Mouse (Mus musculus) heart, embryonic 12.5 days (tissue): Measurements from ENCODE around the gene Frem1. TPM values are rescaled to one million over a fixed set of nuclear protein-coding genes. Genes with fewer than 3 reads are reported as not detected.

Experiments
- ATAC-seq: fragments of 200-750 bp; cut with Nextera tagmentation; 2 replicates; pipeline ENCODE4 v1.8.0; 2017; ENCODE audit warnings: moderate TSS enrichment, moderate library complexity; ENCODE audit not compliant: insufficient number of reproducible peaks, low FRiP score
- H3K27ac ChIP-seq: fragments of 300-500 bp; sonication (generic); 2 replicates; pipeline ENCODE4 v1.5.1; 2016; ENCODE audit warnings: mild to moderate bottlenecking, moderate library complexity; ENCODE audit not compliant: poor library complexity, severe bottlenecking
- H3K27me3 ChIP-seq: fragments of 300-500 bp; sonication (generic); replicated peaks from 2 replicates; pipeline ENCODE4 v1.6.1; 2016; ENCODE audit warnings: mild to moderate bottlenecking, moderate library complexity
- H3K36me3 ChIP-seq: fragments of 300-500 bp; sonication (generic); 2 replicates; pipeline ENCODE4 v1.6.1; 2016; ENCODE audit warnings: mild to moderate bottlenecking, moderate library complexity
- H3K4me1 ChIP-seq: fragments of 300-500 bp; sonication (generic); replicated peaks from 2 replicates; pipeline ENCODE4 v1.6.1; 2016; ENCODE audit warnings: mild to moderate bottlenecking
- H3K4me2 ChIP-seq: fragments of 300-500 bp; sonication (generic); 2 replicates; pipeline ENCODE4 v1.6.1; 2016; ENCODE audit warnings: mild to moderate bottlenecking, moderate library complexity
- H3K4me3 ChIP-seq: fragments of 300-500 bp; sonication (generic); 2 replicates; pipeline ENCODE4 v1.5.1; 2016; ENCODE audit warnings: mild to moderate bottlenecking
- H3K9ac ChIP-seq: fragments of 300-500 bp; sonication (generic); 2 replicates; pipeline ENCODE4 v1.6.1; 2016; ENCODE audit warnings: mild to moderate bottlenecking, moderate library complexity
- H3K9me3 ChIP-seq: fragments of 300-500 bp; sonication (generic); replicated peaks from 2 replicates; pipeline ENCODE4 v1.6.1; 2016; ENCODE audit warnings: mild to moderate bottlenecking, moderate library complexity
- WGBS: fragments of 180-500 bp; shearing (Covaris S2); methylation state at CpG from one replicate; pipeline ENCODE4 v1.1.7; 2016; 5-methylcytosine and 5-hydroxymethylcytosine counted together
- polyA plus RNA-seq: library from polyadenylated mRNA; unstranded; fragments of >200 nt; fragmentation: Nextera tagmentation; extraction: Ambion mirVana; gene quantifications from 2 replicates; pipeline ENCODE4 v1.2.1, GENCODE M21; 2016

Frem1 gene
- polyA plus RNA-seq, 1 experiment from 2014 or later = 8.3 TPM

DNA sequence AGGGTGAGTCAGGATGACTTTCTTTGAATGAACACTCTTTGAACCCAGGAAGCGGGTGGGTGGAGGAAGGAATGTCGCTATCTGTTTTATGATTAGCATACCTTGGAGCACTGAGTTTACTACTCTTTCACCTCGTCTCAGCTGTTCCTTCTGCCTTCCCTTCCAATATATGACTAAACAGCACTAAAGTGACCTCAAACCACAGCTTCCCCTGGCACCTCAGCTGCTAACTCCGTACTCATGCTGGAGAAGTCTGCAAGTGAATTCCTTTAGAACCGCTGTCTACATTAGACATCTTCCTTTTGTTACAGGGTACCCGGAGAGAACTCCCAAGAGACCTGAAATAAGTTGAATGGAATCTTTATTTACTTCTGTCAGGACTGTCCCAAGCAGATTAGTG, 181.2 kb downstream of the Frem1 start:
- Histone ChIP-seq H3K27me3 (no peaks in the 10 kb centered on the region), H3K9me3 (no peaks in the 10 kb centered on the region), H3K4me2 (no peak overlapping the region), H3K27ac (no peak overlapping the region), H3K36me3 (no peaks in the 10 kb centered on the region), H3K4me1 (peaks cover 6% of the 10 kb centered on the region; the same call in 1 of the 2 replicates), H3K9ac (no peak overlapping the region), H3K4me3 (no peak overlapping the region)
- 74% methylated on average over 6 of the region's 6 CpGs for WGBS
- no peak for ATAC-seq

DNA sequence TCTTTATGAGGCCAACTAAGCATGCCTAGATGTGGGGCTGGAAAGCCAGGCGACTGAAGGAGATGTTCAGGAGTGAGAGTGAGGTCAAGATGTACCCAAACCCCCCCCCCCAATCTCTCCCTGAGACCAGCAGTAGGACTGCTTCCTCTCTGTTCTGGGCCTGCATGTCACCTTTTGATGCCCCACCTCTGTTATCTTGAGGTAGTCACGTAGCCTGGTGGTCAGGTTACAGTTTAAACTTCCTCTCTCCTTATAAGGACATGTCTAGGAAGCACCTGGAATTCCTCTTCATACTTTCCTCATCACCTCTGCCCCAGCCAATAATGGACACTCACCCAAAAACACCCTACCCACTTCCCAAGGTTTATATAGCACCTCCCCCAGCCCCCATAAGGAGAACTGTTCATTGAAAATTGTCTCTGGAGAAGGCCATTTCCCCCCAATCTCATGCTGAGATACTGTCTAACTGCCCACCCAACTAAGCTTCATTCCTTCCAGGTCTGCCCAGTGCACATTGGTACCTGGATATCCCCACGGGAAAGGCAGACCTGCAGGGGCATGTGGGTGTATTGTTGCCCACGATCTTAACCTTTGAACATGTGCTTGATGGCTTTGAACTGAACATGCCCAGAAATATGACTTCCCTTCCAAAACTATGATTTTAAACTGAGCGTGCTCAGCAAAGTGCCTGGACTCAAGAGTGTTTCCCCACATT, 184.3 kb downstream of the Frem1 start:
- no peak overlapping the region for H3K4me3 ChIP-seq
- no peaks in the 10 kb centered on the region for H3K9me3 ChIP-seq
- H3K36me3 ChIP-seq = no peaks in the 10 kb centered on the region
- 78% methylated on average over 5 of the region's 5 CpGs for WGBS
- ATAC-seq = no peak
- H3K9ac ChIP-seq = no peak overlapping the region
- H3K4me2 ChIP-seq = no peak overlapping the region
- no peak overlapping the region for H3K27ac ChIP-seq
- peaks cover 6% of the 10 kb centered on the region; the same call in 1 of the 2 replicates for H3K4me1 ChIP-seq
- H3K27me3 ChIP-seq = no peaks in the 10 kb centered on the region

DNA sequence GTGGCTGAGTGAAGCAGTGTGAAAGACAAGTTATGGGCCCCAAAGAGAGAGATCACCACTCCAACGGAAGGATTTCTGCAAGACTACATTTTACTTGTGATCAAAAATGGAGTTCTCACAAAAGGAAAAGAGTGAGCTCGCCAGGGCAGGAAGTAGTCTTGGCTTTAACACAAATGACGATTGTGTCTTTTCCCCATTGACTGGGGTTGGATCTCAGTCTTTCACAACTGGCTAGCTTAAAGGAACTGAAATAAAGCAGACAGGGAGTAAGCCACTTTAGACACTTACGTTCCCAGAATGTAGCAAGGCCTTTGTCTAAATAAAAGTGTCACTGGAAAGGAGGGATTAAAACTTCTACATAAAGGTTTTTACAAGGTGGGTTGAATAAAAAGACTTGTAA, 185.0 kb downstream of the Frem1 start:
- H3K36me3 ChIP-seq = no peaks in the 10 kb centered on the region
- no peak for ATAC-seq
- no peaks in the 10 kb centered on the region for H3K9me3 ChIP-seq
- H3K4me2 ChIP-seq = no peak overlapping the region
- no peak overlapping the region for H3K4me3 ChIP-seq
- WGBS = 43% methylated on average over 4 of the region's 4 CpGs
- H3K4me1 ChIP-seq = peaks cover 4% of the 10 kb centered on the region; the same call in 1 of the 2 replicates
- no peak overlapping the region for H3K27ac ChIP-seq
- H3K27me3 ChIP-seq = no peaks in the 10 kb centered on the region
- H3K9ac ChIP-seq = no peak overlapping the region

DNA sequence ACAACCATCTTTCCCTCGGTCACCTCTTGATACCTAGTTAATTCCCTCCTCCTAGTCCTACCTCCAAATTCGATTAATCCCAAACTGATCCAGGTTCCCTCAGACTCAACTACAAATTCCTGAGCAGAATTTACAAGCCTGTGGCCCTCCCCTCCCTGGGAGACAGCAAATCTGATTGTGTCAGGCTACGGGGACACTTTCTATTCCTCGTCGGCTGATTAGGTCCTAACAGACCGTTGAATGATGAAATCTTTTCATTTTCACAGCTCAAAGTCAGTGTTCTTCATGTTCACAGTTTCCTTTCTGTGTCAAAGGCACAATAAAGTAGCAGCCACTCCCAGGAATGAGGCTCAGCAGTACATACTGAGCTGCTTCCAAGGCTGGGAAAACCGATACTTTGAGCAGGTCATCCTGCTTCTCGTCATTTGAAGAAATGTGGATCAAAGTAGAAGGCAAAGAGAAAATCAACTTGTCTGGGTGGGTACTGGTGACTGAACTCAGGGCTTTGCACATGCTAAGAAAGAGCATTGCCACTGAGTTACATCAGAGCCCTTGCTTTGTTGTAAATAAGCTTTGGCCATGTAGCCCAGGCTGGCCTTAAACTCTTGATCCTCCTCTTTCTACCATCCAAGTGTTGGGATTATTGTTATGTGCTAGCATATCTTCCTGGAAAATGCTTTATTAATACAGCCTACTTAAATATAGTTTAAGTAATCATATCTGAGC, 187.0 kb downstream of the Frem1 start:
- Histone ChIP-seq H3K36me3 (no peaks in the 10 kb centered on the region), H3K4me3 (no peak overlapping the region), H3K9me3 (no peaks in the 10 kb centered on the region), H3K4me2 (no peak overlapping the region), H3K27me3 (no peaks in the 10 kb centered on the region), H3K4me1 (0 out of 2 replicates have a peak, but pooled peaks cover 6% of the 10 kb centered on the region), H3K27ac (no peak overlapping the region), H3K9ac (no peak overlapping the region)
- ATAC-seq = no peak
- 66% methylated on average over 8 of the region's 8 CpGs for WGBS

DNA sequence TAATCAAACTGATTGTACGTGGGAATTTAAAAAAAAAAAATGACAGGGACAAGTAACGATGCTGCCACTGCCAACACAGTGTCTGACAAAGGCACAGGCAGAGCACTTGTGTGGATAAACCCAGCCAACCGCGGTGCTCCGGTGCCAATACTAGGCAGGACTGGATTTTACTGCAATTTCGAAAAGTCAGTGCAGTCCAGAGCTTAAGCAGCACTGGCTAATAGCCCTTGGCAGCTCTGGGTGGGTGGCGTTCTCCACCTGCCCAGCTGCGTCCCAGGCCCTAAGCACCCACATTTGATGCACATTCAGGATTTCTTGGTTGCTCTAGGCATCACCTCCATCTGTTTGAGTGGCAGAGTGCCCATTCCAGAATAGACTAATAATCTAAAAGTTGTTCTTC, 188.8 kb downstream of the Frem1 start:
- Histone ChIP-seq H3K36me3 (no peaks in the 10 kb centered on the region), H3K27me3 (no peaks in the 10 kb centered on the region), H3K27ac (no peak overlapping the region), H3K9me3 (no peaks in the 10 kb centered on the region), H3K4me2 (no peak overlapping the region), H3K4me1 (peaks cover 11% of the 10 kb centered on the region; the same call in 1 of the 2 replicates), H3K4me3 (no peak overlapping the region), H3K9ac (no peak overlapping the region)
- 90% methylated on average over 8 of the region's 8 CpGs for WGBS
- no peak for ATAC-seq

DNA sequence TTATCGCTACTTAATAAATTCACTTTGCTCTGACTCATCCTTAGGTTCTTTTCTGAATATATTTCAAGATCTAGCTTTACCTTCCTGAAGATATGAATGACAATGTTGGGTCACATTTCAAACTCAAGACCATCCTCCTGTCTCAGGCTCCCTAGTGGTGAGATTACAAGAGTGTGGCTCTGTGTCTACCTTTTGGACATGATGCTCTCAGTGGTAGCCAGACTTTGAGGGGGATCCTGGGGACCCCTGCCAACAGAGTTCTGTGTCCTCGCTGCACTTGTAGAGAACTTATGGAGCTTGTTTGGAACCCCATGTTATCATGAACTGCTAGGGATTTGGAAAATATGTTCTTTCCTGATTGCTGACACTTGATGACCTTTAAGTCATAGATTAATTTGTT, 190.7 kb downstream of the Frem1 start:
- WGBS = 94% methylated on average over 2 of the region's 2 CpGs
- ATAC-seq = no peak

DNA sequence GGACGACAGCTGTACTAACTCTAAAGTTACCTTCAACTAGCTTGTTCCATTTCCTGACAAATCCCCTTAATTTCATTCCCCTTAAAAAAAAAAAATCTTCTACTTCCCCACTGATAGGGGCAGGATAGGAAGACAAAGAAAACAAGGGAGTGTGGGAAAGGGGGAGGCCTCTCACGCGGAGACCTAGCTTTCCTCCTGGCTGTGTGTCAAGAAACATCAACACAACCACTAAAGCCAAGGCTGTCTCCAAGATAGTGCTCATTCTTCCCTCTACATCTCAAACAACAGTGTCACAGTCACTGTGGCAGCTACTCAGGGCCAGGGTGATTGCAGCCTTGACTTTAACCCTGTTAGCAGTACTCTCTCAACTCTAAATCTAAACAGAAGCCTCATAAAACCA, 191.6 kb downstream of the Frem1 start:
- Histone ChIP-seq H3K4me1 (peaks cover 9% of the 10 kb centered on the region; the same call in 1 of the 2 replicates), H3K27me3 (no peaks in the 10 kb centered on the region), H3K4me3 (no peak overlapping the region), H3K9ac (no peak overlapping the region), H3K27ac (peak overlapping the region; percentile 57; the same call in 1 of the 2 replicates), H3K4me2 (no peak overlapping the region), H3K36me3 (no peaks in the 10 kb centered on the region), H3K9me3 (no peaks in the 10 kb centered on the region)
- ATAC-seq = peak; percentile 36; the same call in 1 of the 2 replicates
- 21% methylated on average over 3 of the region's 3 CpGs for WGBS

More for the DNA sequence above, 190.7 kb downstream of the Frem1 start:
- Histone ChIP-seq H3K9ac (no peak overlapping the region), H3K9me3 (no peaks in the 10 kb centered on the region), H3K4me2 (no peak overlapping the region), H3K4me1 (peaks cover 9% of the 10 kb centered on the region; the same call in 1 of the 2 replicates), H3K27ac (no peak overlapping the region), H3K4me3 (no peak overlapping the region), H3K27me3 (no peaks in the 10 kb centered on the region), H3K36me3 (no peaks in the 10 kb centered on the region)

DNA sequence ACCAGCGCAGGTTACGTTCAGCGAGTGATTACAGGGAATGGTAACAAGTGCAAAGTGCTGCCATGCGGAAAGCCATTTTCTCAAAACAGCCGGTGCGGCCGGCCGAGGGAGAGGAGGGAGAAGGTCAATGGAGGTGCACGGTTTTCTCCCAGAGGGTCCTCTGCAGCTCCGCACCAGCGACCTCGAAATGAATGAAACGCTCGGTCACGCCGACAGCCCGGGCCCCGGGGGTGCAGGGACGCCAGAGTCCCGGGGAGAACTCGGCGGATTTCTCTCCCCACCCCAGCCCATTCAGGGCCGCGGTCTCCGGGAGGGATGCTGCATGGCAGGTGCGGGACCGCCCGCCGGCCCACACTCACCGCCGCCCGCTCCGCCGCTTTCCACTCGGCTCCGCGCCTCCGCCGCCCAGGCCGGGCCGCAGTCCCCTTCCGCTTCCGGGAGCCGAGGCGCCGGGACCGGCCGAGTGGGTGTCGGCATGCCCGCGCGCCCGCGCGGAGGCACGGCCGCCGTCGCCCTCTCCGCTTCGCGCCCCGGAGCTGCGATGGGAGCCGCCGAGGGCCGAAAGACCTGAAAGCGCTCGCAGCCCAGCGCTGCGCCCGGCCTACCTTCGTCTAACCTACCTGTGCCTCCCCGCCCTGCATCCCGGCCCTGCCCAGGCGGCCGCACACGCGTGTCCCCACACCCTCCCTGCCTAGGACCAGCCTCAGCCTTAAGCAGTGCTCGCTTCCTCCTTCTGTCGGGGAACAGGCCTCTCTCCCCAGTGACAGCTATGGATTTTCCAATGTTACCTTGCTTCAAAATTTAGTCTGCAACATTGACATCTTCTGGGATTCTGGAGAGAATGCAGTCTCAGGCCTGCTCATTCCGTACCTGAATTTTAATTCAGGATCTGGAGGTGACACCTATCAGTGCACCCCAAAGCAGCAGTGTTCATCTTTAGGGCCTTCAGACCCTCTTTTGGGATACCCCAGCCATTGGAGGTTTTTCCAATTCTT, 192.7 kb downstream of the Frem1 start, which contains the start of gene Zdhhc21:
Zdhhc21 (minus strand) TSS at position 828 of the 995 bp plus-strand sequence.
- Histone ChIP-seq H3K36me3 (no peaks in the 10 kb centered on the region), H3K9me3 (no peaks in the 10 kb centered on the region), H3K9ac (peak within 1 kb of the TSS; percentile 89), H3K27me3 (no peaks in the 10 kb centered on the region), H3K4me2 (peak within 1 kb of the TSS; percentile 76), H3K4me1 (peaks cover 9% of the 10 kb centered on the region; the same call in 1 of the 2 replicates), H3K4me3 (peak within 1 kb of the TSS; percentile 69), H3K27ac (peak within 1 kb of the TSS; percentile 70)
- ATAC-seq = peak; percentile 86
- WGBS = 1% methylated on average over 77 of the region's 82 CpGs

DNA sequence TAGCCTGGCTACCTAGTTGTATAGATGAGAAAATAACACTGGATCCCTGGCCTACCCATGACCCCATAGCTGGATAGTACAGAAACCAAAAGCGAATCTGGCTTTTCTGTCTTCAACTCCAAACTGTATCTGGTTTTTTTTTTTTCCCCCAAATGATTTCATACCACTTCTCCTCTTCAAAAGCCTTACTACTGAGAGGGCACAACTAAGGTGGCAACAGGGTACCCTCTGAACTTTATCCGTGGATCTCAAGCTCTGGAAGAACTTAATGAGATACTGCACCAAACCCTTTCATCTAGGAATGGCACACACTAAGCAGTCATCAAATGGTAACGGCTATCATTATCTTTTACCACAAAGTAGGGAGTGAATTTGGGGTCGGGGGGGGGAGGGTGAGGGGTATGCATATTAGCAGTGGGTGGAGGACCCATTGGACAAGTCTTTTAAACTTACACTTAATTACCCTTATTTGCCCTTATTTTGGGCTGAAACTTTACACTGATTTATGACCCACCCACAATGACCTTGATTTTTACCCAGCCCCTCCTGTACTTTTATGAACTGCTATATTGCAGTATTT, 193.6 kb downstream of the Frem1 start:
- H3K27ac ChIP-seq = no peak overlapping the region
- no peaks in the 10 kb centered on the region for H3K36me3 ChIP-seq
- H3K4me1 ChIP-seq = peaks cover 12% of the 10 kb centered on the region; the same call in 1 of the 2 replicates
- no peaks in the 10 kb centered on the region for H3K27me3 ChIP-seq
- peak overlapping the region; percentile 89 for H3K9ac ChIP-seq
- no peaks in the 10 kb centered on the region for H3K9me3 ChIP-seq
- H3K4me2 ChIP-seq = peak overlapping the region; percentile 76
- WGBS = 28% methylated on average over 4 of the region's 4 CpGs
- no peak for ATAC-seq
- H3K4me3 ChIP-seq = peak overlapping the region; percentile 69

DNA sequence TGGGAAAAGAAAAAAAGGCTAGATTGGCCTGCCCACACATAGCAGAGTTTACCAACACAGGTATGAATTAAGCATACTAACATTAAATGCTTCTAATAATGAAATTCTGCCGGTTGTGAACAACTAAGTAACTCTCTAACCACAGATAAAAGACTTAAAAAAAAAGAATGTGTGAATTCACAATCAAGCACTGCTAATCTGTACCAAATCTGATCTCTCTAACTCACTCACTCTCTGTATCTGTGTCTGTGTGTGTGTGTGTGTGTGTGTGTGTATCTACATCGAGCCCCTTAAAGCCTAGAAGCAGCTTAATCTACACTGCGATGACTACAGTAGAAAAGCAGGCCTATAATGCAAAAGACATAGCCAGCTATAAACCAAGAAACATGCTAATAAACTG, 195.2 kb downstream of the Frem1 start:
- Histone ChIP-seq H3K4me3 (no peak overlapping the region), H3K27ac (no peak overlapping the region), H3K27me3 (no peaks in the 10 kb centered on the region), H3K4me2 (no peak overlapping the region), H3K9ac (no peak overlapping the region), H3K36me3 (peaks cover 4% of the 10 kb centered on the region; the same call in 1 of the 2 replicates), H3K4me1 (peaks cover 15% of the 10 kb centered on the region), H3K9me3 (no peaks in the 10 kb centered on the region)
- ATAC-seq = no peak
- WGBS = 82% methylated on average over 3 of the region's 3 CpGs
